Mouse (Mus musculus): Measurements from ENCODE around the gene Ppp1r14a. TPM values are rescaled to one million over a fixed set of nuclear protein-coding genes. Genes with fewer than 3 reads are reported as not detected.

The Ppp1r14a gene
- total RNA-seq, 2 experiments from 2014 or later: 20.8 to 21.6 TPM

- Histone ChIP-seq H3K4me3 (peak overlapping the region; percentile 73), H3K27ac (peak overlapping the region; percentile 91)
- DNase-seq (ENCODE audit: low spot score in 2 of 2): peak; percentile 55 to 63
- no peak for TF ChIP-seq CTCF (conservative IDR thresholded peaks at IDR 0.05)
Measured at GRCm38 (mm10) chr7:29309221-29309721, 20.2 kb downstream of the Ppp1r14a start.

GRCm38 (mm10) chr7:29309749-29310148, 20.6 kb downstream of the Ppp1r14a start:
- Histone ChIP-seq H3K27ac (peak overlapping the region; percentile 91), H3K4me3 (peak overlapping the region; percentile 73)
- TF ChIP-seq CTCF (conservative IDR thresholded peaks at IDR 0.05): no peak
- DNase-seq (ENCODE audit: low spot score in 2 of 2): no peak

- no peak for TF ChIP-seq CTCF (conservative IDR thresholded peaks at IDR 0.05)
- Histone ChIP-seq H3K4me3 (peak overlapping the region; percentile 43), H3K27ac (peak overlapping the region; percentile 98)
- peak; percentile 50 to 69 for DNase-seq (ENCODE audit: low spot score in 2 of 2)
Measured at GRCm38 (mm10) chr7:29313051-29313450, 23.9 kb downstream of the Ppp1r14a start.

GRCm38 (mm10) chr7:29313572-29314261, 24.6 kb downstream of the Ppp1r14a start:
- DNase-seq (ENCODE audit: low spot score in 2 of 2): no peak
- no peak for TF ChIP-seq CTCF (conservative IDR thresholded peaks at IDR 0.05)
- Histone ChIP-seq H3K27ac (peak overlapping the region; percentile 98), H3K4me3 (peak overlapping the region; percentile 41)

GRCm38 (mm10) chr7:29314844-29315628, 25.9 kb downstream of the Ppp1r14a start:
- Histone ChIP-seq H3K27ac (peak overlapping the region; percentile 98), H3K4me3 (peak overlapping the region; percentile 41)
- TF ChIP-seq CTCF (conservative IDR thresholded peaks at IDR 0.05): no peak
- DNase-seq (ENCODE audit: low spot score in 2 of 2): peak; percentile 76 to 87

GRCm38 (mm10) chr7:29316137-29316734, 27.1 kb downstream of the Ppp1r14a start:
- Histone ChIP-seq H3K4me3 (peak overlapping the region; percentile 41; the same call in 1 of the 2 replicates), H3K27ac (peak overlapping the region; percentile 98)
- TF ChIP-seq CTCF (conservative IDR thresholded peaks at IDR 0.05): no peak
- DNase-seq (ENCODE audit: low spot score in 2 of 2): peak in 1 of 2 experiments; percentile 55

GRCm38 (mm10) chr7:29316976-29317375, 27.9 kb downstream of the Ppp1r14a start:
- DNase-seq (ENCODE audit: low spot score in 2 of 2): peak; percentile 63 to 72
- H3K4me3 ChIP-seq: no peak overlapping the region
- TF ChIP-seq CTCF (conservative IDR thresholded peaks at IDR 0.05): peak; percentile 62
- H3K27ac ChIP-seq: peak overlapping the region; percentile 98

- TF ChIP-seq CTCF (conservative IDR thresholded peaks at IDR 0.05): no peak
- DNase-seq (ENCODE audit: low spot score in 2 of 2): peak in 1 of 2 experiments; percentile 57
- H3K27ac ChIP-seq: peak overlapping the region; percentile 98
- no peak overlapping the region for H3K4me3 ChIP-seq
Measured at GRCm38 (mm10) chr7:29317558-29317957, 28.4 kb downstream of the Ppp1r14a start.

GRCm38 (mm10) chr7:29318115-29318911, 29.2 kb downstream of the Ppp1r14a start:
- TF ChIP-seq CTCF (conservative IDR thresholded peaks at IDR 0.05): no peak

GRCm38 (mm10) chr7:29319337-29320307, 30.5 kb downstream of the Ppp1r14a start:
- peak; percentile 64 for TF ChIP-seq CTCF (conservative IDR thresholded peaks at IDR 0.05)
- Histone ChIP-seq H3K27ac (peak overlapping the region; percentile 98), H3K4me3 (no peak overlapping the region)
- no peak for DNase-seq (ENCODE audit: low spot score in 2 of 2)

More at GRCm38 (mm10) chr7:29318115-29318911, 29.2 kb downstream of the Ppp1r14a start:
- peak overlapping the region; percentile 98 for H3K27ac ChIP-seq
- peak; percentile 46 to 47 for DNase-seq (ENCODE audit: low spot score in 2 of 2)
- H3K4me3 ChIP-seq: no peak overlapping the region

- TF ChIP-seq CTCF (conservative IDR thresholded peaks at IDR 0.05): no peak
- H3K27ac ChIP-seq: peak overlapping the region; percentile 88
- H3K4me3 ChIP-seq: no peak overlapping the region
- DNase-seq (ENCODE audit: low spot score in 2 of 2): no peak
Measured at GRCm38 (mm10) chr7:29327087-29327486, 38.0 kb downstream of the Ppp1r14a start.
